Mouse (Mus musculus) stomach, embryonic 15.5 days (tissue): ENCODE results near the gene Zfhx3. TPM values are rescaled to one million over a fixed set of nuclear protein-coding genes. Genes with fewer than 3 reads are reported as not detected.

Experiments used
- ATAC-seq: fragments of 200-750 bp; cut with Nextera tagmentation; 2 replicates; pipeline ENCODE4 v1.8.0; 2017; ENCODE audit warnings: low read depth, moderate number of reproducible peaks, moderate TSS enrichment; ENCODE audit not compliant: insufficient read depth, low FRiP score
- H3K27ac ChIP-seq: fragments of 300-500 bp; sonication (generic); 2 replicates; pipeline ENCODE4 v1.5.1; 2015; ENCODE audit warnings: mild to moderate bottlenecking, inconsistent platforms
- H3K27me3 ChIP-seq: fragments of 300-500 bp; sonication (generic); replicated peaks from 2 replicates; pipeline ENCODE4 v1.6.1; 2015; ENCODE audit warnings: inconsistent platforms
- H3K36me3 ChIP-seq: fragments of 300-500 bp; sonication (generic); 2 replicates; pipeline ENCODE4 v1.6.1; 2015; ENCODE audit warnings: inconsistent platforms
- H3K4me1 ChIP-seq: fragments of 300-500 bp; sonication (generic); 2 replicates; pipeline ENCODE4 v1.6.1; 2015; ENCODE audit warnings: inconsistent platforms
- H3K4me2 ChIP-seq: fragments of 300-500 bp; sonication (generic); 2 replicates; pipeline ENCODE4 v1.6.1; 2015; ENCODE audit warnings: mild to moderate bottlenecking, inconsistent platforms
- H3K4me3 ChIP-seq: fragments of 300-500 bp; sonication (generic); replicated peaks from 2 replicates; pipeline ENCODE4 v1.5.1; 2015; ENCODE audit warnings: inconsistent platforms
- H3K9ac ChIP-seq: fragments of 300-500 bp; sonication (generic); 2 replicates; pipeline ENCODE4 v1.6.1; 2015; ENCODE audit warnings: inconsistent platforms
- H3K9me3 ChIP-seq: fragments of 300-500 bp; sonication (generic); 2 replicates; pipeline ENCODE4 v1.6.1; 2016; ENCODE audit warnings: inconsistent platforms
- WGBS: fragments of 180-500 bp; shearing (Covaris S2); methylation state at CpG from one replicate; pipeline ENCODE4 v1.1.7; 2015; 5-methylcytosine and 5-hydroxymethylcytosine counted together
- polyA plus RNA-seq: library from polyadenylated mRNA; unstranded; fragments of >200 nt; fragmentation: Nextera tagmentation; extraction: Ambion mirVana; gene quantifications from 2 replicates; pipeline ENCODE4 v1.2.1, GENCODE M21; 2015

Gene Zfhx3
- polyA plus RNA-seq, 1 experiment from 2014 or later, result 12.9 TPM

GRCm38 (mm10) chr8:108796076-108796475 lies 853.6 kb downstream of the Zfhx3 start:
- Histone ChIP-seq H3K36me3 (peaks cover 42% of the 10 kb centered on the region), H3K4me1 (peaks cover 21% of the 10 kb centered on the region), H3K27me3 (no peaks in the 10 kb centered on the region), H3K9ac (no peak overlapping the region), H3K27ac (no peak overlapping the region), H3K9me3 (no peaks in the 10 kb centered on the region), H3K4me2 (no peak overlapping the region), H3K4me3 (no peak overlapping the region)
- WGBS, result 96% methylated on average over 3 of the region's 3 CpGs
- ATAC-seq, result no peak

- no peak for ATAC-seq
- H3K27me3 ChIP-seq, result no peaks in the 10 kb centered on the region
- peaks cover 42% of the 10 kb centered on the region for H3K36me3 ChIP-seq
- peaks cover 20% of the 10 kb centered on the region for H3K4me1 ChIP-seq
- WGBS, result 88% methylated on average over 3 of the region's 3 CpGs
- no peak overlapping the region for H3K9ac ChIP-seq
- no peaks in the 10 kb centered on the region for H3K9me3 ChIP-seq
- no peak overlapping the region for H3K4me2 ChIP-seq
- H3K27ac ChIP-seq, result peak overlapping the region; percentile 80; the same call in 1 of the 2 replicates
- no peak overlapping the region for H3K4me3 ChIP-seq
Measured at GRCm38 (mm10) chr8:108796882-108797281, 854.4 kb downstream of the Zfhx3 start.

- H3K9me3 ChIP-seq, result no peaks in the 10 kb centered on the region
- peak overlapping the region; percentile 27; the same call in 1 of the 2 replicates for H3K4me2 ChIP-seq
- H3K36me3 ChIP-seq, result peaks cover 35% of the 10 kb centered on the region
- H3K4me3 ChIP-seq, result no peak overlapping the region
- H3K9ac ChIP-seq, result no peak overlapping the region
- H3K4me1 ChIP-seq, result peaks cover 30% of the 10 kb centered on the region
- peak overlapping the region; percentile 80 for H3K27ac ChIP-seq
- ATAC-seq, result peak; percentile 75
- no peaks in the 10 kb centered on the region for H3K27me3 ChIP-seq
- WGBS, result 25% methylated on average over 12 of the region's 12 CpGs
Measured at GRCm38 (mm10) chr8:108798012-108798411, 855.6 kb downstream of the Zfhx3 start.

- Histone ChIP-seq H3K27me3 (no peaks in the 10 kb centered on the region), H3K36me3 (peaks cover 23% of the 10 kb centered on the region), H3K27ac (no peak overlapping the region; the same call in 1 of the 2 replicates), H3K4me3 (no peak overlapping the region), H3K9me3 (no peaks in the 10 kb centered on the region), H3K4me2 (no peak overlapping the region), H3K9ac (no peak overlapping the region), H3K4me1 (peaks cover 31% of the 10 kb centered on the region)
- WGBS, result 80% methylated on average over 6 of the region's 6 CpGs
- no peak for ATAC-seq
Measured at GRCm38 (mm10) chr8:108799250-108799649, 856.8 kb downstream of the Zfhx3 start.

- H3K4me2 ChIP-seq, result no peak overlapping the region
- 88% methylated on average over 15 of the region's 15 CpGs for WGBS
- no peak for ATAC-seq
- no peak overlapping the region for H3K4me3 ChIP-seq
- H3K27me3 ChIP-seq, result no peaks in the 10 kb centered on the region
- H3K9ac ChIP-seq, result no peak overlapping the region
- H3K4me1 ChIP-seq, result peaks cover 31% of the 10 kb centered on the region
- no peak overlapping the region for H3K27ac ChIP-seq
- peaks cover 13% of the 10 kb centered on the region for H3K36me3 ChIP-seq
- no peaks in the 10 kb centered on the region for H3K9me3 ChIP-seq
Measured at GRCm38 (mm10) chr8:108800357-108800756, 857.9 kb downstream of the Zfhx3 start.

- H3K4me1 ChIP-seq, result peaks cover 24% of the 10 kb centered on the region
- no peak overlapping the region for H3K4me3 ChIP-seq
- H3K27me3 ChIP-seq, result no peaks in the 10 kb centered on the region
- H3K9ac ChIP-seq, result no peak overlapping the region
- peaks cover 12% of the 10 kb centered on the region for H3K36me3 ChIP-seq
- WGBS, result 48% methylated on average over 6 of the region's 6 CpGs
- H3K27ac ChIP-seq, result no peak overlapping the region
- H3K9me3 ChIP-seq, result no peaks in the 10 kb centered on the region
- H3K4me2 ChIP-seq, result no peak overlapping the region
- no peak for ATAC-seq
Measured at GRCm38 (mm10) chr8:108803017-108803416, 860.6 kb downstream of the Zfhx3 start.

GRCm38 (mm10) chr8:108811694-108812093 lies 869.2 kb downstream of the Zfhx3 start:
- 54% methylated on average over 10 of the region's 10 CpGs for WGBS
- H3K4me1 ChIP-seq, result peaks cover 27% of the 10 kb centered on the region
- no peak overlapping the region for H3K4me3 ChIP-seq
- H3K9ac ChIP-seq, result no peak overlapping the region
- no peak overlapping the region for H3K27ac ChIP-seq
- 0 out of 2 replicates have a peak, but pooled peaks cover 9% of the 10 kb centered on the region for H3K36me3 ChIP-seq
- H3K4me2 ChIP-seq, result 0 out of 2 replicates have a peak overlapping the region, but pooled peaks have one; percentile 5
- H3K9me3 ChIP-seq, result no peaks in the 10 kb centered on the region
- ATAC-seq, result no peak
- H3K27me3 ChIP-seq, result no peaks in the 10 kb centered on the region

GRCm38 (mm10) chr8:108813375-108813774 lies 870.9 kb downstream of the Zfhx3 start:
- H3K4me1 ChIP-seq, result peaks cover 29% of the 10 kb centered on the region
- H3K4me3 ChIP-seq, result no peak overlapping the region
- WGBS, result 53% methylated on average over 12 of the region's 12 CpGs
- no peaks in the 10 kb centered on the region for H3K9me3 ChIP-seq
- H3K27me3 ChIP-seq, result no peaks in the 10 kb centered on the region
- H3K36me3 ChIP-seq, result 0 out of 2 replicates have a peak, but pooled peaks cover 9% of the 10 kb centered on the region
- ATAC-seq, result no peak
- no peak overlapping the region for H3K4me2 ChIP-seq
- no peak overlapping the region for H3K27ac ChIP-seq
- H3K9ac ChIP-seq, result no peak overlapping the region

GRCm38 (mm10) chr8:108819271-108819671 lies 876.8 kb downstream of the Zfhx3 start:
- no peak for ATAC-seq
- 20% methylated on average over 8 of the region's 8 CpGs for WGBS
- H3K27ac ChIP-seq, result peak overlapping the region; percentile 16; the same call in 1 of the 2 replicates
- no peak overlapping the region for H3K9ac ChIP-seq
- H3K27me3 ChIP-seq, result no peaks in the 10 kb centered on the region
- no peak overlapping the region for H3K4me3 ChIP-seq
- 0 out of 2 replicates have a peak, but pooled peaks cover 9% of the 10 kb centered on the region for H3K36me3 ChIP-seq
- H3K9me3 ChIP-seq, result no peaks in the 10 kb centered on the region
- peaks cover 42% of the 10 kb centered on the region for H3K4me1 ChIP-seq
- H3K4me2 ChIP-seq, result peak overlapping the region; percentile 19; the same call in 1 of the 2 replicates

- Histone ChIP-seq H3K27ac (peak overlapping the region; percentile 35; the same call in 1 of the 2 replicates), H3K9ac (no peak overlapping the region), H3K36me3 (0 out of 2 replicates have a peak, but pooled peaks cover 5% of the 10 kb centered on the region), H3K9me3 (no peaks in the 10 kb centered on the region), H3K27me3 (no peaks in the 10 kb centered on the region), H3K4me2 (peak overlapping the region; percentile 40), H3K4me1 (peaks cover 42% of the 10 kb centered on the region), H3K4me3 (no peak overlapping the region)
- WGBS, result 11% methylated on average over 3 of the region's 3 CpGs
- ATAC-seq, result peak; percentile 64
Measured at GRCm38 (mm10) chr8:108819826-108820225, 877.4 kb downstream of the Zfhx3 start.

GRCm38 (mm10) chr8:108820634-108821033 lies 878.2 kb downstream of the Zfhx3 start:
- Histone ChIP-seq H3K36me3 (no peaks in the 10 kb centered on the region), H3K27ac (no peak overlapping the region), H3K27me3 (no peaks in the 10 kb centered on the region), H3K9me3 (no peaks in the 10 kb centered on the region), H3K4me1 (peaks cover 42% of the 10 kb centered on the region), H3K9ac (no peak overlapping the region), H3K4me2 (peak overlapping the region; percentile 40), H3K4me3 (0 out of 2 replicates have a peak overlapping the region, but pooled peaks have one; percentile 1)
- WGBS, result 32% methylated on average over 6 of the region's 6 CpGs
- peak; percentile 80 for ATAC-seq

GRCm38 (mm10) chr8:108822841-108823266 lies 880.4 kb downstream of the Zfhx3 start:
- no peak overlapping the region for H3K9ac ChIP-seq
- H3K9me3 ChIP-seq, result no peaks in the 10 kb centered on the region
- no peak overlapping the region for H3K4me3 ChIP-seq
- no peaks in the 10 kb centered on the region for H3K36me3 ChIP-seq
- H3K27ac ChIP-seq, result 0 out of 2 replicates have a peak overlapping the region, but pooled peaks have one; percentile 57
- WGBS, result 18% methylated on average over 15 of the region's 15 CpGs
- ATAC-seq, result no peak
- H3K4me2 ChIP-seq, result peak overlapping the region; percentile 17; the same call in 1 of the 2 replicates
- no peaks in the 10 kb centered on the region for H3K27me3 ChIP-seq
- H3K4me1 ChIP-seq, result peaks cover 47% of the 10 kb centered on the region
